Mouse (Mus musculus): ENCODE data around the gene Efcab9.
A peak's percentile ranks its signal among the peaks of the same experiment; 100 is the strongest.

Efcab9 gene

DNA sequence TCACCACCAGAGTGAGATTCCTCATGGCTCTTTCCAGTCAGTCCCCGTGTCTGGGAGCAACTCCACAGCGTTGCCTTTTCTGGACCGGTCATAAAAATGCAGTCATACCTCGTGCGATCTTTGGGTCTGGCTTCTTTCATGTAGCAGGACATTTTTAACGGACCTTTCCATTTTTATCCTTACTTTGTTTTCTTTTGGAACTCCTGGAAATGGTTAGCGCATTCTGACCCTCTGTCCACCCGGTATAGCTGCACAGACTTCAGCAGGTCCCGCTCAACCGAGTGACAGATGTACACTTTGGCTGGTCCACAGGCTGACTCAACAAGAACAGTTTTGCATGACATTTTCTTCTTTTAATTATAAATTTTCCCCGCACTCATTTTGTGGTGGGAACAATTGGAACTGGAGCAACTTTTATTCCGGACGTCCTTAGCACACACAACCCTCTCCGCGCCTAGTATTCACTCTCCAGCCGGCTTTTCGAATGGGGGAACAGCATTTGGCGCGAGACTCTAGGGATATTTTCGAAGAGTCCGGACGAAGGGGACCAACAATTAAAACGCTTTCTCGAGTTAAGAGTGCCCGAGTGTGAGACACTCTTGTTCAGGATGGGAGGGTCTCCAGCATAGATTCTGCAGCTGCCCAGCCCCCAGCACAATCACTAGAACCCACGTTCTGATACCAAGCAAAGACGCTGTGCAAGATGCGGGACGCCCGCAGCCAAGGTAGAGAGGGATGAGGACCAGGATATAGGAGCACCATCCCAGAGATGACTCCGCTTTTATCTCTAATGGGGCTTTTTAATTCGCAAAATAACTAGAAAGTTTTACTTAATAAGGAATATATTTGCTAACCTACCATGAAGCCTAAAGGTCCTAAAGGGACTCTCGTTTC lies at the start of gene Efcab9:
TSS of gene Efcab9 (minus strand) at position 211 of the 894 bp plus-strand sequence.
- DNase-seq: peak; percentile 33

DNA sequence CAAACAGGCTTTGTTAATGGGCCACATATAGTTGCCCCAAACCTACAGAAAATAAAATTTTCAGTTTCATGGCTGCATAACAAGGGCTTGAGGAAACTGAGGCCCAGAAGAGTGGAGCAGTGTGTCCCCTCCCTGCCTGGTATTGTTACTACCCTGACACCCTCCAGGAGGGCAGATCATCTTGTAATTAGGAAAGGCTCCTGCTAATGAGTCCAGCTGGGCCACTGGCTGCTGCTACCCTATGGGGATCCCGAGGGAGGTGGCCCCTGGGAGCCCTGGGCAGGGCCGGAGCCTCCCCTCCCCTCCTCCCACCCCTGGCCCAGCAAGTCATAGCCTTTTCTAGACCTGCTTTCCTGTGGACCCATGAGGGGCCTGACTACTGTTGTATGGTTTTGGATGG lies 49.1 kb upstream of the Efcab9 start:
- no peak for DNase-seq

DNA sequence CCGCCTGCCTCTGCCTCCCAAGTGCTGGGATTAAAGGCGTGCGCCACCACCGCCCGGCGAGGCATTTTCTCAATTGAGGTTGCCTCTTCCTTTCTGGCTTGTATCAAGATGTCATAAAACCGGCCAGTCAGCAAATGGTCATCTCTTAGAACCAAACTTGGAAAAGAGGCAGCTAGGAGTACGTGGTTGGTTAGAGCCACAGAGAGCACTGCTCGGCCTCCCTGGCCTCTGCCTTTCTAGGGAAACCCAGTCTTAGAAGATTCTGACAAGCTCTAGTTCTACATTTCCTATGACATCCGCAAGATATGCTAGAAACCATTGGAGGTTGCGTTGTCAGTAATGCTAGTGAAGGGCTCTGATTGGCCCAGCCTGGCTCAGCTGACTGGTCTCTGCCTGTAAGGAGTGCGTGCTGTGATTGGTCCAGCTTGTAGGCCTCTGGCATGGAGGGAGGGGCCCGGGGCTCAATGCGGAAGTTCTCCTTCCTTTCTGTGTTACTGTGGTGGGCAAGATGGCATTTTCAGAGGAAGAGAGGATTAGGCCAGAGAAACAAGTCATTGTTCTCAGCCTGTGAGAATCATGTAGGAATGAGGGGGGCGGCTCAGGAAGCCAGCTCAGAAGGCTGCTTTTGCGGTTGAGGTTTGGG lies 48.5 kb upstream of the Efcab9 start:
- peak; percentile 55 for DNase-seq

DNA sequence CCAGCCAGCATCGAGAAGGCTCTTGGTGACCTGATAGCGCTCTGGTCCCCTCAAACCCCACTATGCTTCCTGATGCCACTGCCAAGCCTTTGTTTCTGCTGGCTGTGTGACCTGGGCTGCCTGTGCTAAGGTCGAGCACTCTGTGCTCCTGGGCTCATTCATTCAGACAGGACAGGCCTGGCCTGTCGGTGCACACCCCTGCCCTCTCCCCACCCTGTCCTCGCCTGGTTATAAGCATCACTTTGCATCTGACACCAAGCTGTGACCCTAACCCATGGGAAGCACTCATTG lies 44.8 kb upstream of the Efcab9 start:
- no peak for DNase-seq

DNA sequence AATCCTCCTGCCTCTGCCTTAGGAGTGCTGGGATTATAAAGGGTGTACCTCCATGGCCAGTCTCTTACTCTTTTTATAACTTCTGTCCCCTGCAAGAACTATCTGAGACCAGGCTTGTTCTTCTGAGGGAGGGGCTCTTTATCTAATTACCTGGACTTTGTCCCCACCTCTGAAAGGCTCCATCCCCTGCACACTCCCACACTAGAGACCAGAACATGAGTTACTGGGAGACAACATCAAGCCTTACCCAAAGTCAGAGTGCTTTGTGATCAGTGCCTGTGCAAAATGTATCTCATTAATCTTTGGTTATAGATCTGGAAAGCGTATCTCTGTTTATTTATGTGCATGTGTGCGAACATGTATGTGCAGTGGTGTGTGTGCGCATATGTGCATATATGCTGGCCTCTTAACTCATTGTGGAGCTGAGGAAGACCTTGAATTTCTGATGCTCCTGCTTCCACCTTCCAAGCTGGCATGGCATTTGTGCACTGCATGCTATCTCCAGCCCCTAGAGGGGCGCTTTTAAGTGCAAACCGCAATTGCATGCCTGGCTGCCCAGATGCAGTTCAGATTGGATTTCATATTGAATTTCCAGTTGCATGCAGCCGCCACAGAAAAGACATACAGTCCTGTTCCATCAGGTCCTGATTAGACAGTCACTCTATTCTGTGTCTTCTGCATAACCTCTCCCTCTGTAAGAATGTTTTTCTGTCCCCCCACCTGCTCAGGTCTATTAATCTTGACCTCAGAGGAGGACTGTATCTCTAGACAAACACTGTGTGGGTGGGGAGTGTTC lies 44.3 kb upstream of the Efcab9 start:
- DNase-seq: peak; percentile 34

DNA sequence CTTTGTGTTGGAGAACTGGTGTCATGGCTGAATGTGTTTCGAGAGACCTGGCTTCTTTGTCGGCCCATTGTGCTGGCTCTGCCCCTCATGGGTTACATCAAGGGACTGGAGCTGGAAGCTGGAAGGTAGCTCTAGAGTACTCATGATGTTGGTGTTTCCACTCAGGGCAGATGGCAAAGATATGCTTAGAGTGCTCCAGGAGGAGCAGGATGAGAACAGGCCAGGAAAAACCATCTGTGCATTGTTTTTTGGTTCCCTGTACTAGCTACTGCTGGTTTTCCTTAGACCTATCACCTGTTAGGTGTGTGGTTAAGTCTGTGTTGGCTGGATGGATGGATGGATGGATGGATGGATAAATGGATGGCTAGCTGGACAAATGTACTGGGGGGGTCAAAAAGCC lies 41.8 kb upstream of the Efcab9 start:
- DNase-seq: no peak

DNA sequence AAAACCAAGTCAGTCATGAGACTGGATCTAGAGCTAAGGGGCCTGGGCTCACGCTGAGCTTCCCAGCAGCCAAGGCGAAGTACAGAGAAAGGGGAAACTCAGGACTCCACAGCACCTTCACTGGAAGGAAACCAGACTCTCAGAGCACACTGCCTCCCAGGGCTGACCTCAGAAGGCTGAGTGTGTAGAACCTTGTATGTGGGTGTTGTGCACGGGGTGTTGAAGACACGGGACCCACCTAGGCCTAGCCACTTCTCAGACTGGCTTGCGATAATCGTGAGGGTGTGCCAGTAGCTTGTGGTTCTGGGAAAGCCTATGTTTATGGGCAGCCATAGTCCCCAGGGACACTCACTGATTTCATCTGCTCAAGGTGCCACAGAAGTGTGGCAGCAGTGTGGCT lies 39.2 kb upstream of the Efcab9 start:
- no peak for DNase-seq

DNA sequence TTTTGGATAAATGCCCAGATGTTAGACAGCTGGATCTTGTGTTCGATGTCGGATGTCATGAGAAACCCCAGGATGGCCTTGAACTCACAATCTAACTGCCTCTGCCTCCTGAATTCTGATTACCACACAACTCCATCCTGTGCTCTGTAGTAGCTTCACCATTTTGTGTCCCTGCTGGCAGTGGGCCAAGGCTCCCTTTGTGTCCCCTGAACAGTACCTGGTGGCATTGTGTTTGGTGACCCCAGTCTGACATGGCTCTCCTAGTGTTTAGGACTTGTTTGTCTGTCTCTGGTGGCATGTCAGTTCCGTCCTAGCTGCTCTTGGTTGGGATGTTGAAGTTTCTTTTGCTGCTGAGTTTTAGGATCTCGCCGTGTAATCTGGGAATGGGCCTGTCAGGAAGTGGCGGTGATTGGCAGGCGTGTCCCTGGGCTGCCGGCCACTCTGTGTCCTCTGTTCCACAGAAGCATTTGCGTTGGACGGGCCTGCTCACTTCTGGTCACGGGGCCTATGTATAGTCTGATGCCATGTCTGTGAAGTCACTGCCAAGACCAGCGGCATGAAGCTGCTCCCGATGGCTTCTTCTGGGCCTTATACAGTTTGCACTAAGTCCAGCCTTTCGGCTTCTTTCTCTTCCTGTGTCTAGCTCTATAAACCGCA lies 36.9 kb upstream of the Efcab9 start:
- DNase-seq: no peak

DNA sequence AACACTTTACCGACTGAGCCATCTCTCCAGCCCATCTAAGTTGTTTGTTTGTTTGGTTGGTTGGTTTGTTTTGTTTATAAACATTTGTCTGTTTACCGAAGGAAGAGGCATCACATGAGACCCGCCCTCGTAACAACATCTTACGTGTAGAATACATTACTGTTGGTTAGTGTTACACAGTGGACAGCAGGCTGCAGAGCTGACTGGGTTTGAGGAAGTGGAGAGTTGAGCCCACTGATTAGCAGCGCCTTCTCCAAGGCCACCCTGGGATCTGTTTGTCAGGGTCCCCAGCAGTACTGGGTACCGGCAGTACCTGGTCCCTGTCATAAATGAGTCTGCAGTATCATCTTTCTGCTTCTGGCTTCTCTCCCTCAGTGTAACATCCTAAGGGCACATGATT lies 36.2 kb upstream of the Efcab9 start:
- DNase-seq: no peak

DNA sequence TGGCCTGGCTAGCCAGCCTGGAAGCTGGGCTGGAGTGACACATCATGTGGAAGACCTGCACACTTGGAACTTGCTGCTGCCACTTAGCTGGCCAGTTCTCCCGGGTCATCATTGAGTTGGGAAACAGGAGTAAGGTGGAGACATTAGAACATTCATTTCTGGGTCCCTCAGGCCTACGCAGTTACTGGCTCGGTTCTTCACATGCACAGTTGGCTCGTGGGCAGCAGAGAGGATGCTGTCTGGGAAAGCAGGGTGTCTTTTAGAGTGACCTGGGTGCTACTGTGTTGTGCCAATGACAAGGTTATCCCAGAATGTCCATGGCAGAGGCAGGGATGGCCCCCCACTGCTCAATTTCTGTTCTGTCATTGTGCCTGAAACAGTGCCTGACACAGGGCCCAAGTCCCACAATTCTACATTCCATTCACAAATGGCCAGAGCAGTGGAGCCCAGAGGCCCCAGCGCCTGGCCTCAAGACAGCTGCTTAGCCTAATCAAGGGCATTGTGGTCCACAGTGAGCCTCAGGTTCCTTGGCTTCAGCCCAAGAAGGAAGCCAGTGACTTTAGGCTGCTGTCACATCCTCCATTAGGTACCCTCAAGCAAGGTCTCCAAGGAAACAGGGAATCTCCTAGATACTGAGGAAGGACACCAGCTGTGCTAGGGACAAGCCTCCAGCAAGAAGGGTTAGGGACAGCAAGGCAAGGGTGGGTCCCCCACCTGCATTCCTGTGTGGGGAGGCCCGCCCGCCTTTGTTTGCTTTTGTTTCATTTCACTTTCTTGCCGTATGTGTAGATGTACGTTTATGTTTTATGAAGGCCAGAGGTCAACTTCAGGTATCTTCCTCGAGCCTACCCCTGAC lies 35.3 kb upstream of the Efcab9 start:
- no peak for DNase-seq

DNA sequence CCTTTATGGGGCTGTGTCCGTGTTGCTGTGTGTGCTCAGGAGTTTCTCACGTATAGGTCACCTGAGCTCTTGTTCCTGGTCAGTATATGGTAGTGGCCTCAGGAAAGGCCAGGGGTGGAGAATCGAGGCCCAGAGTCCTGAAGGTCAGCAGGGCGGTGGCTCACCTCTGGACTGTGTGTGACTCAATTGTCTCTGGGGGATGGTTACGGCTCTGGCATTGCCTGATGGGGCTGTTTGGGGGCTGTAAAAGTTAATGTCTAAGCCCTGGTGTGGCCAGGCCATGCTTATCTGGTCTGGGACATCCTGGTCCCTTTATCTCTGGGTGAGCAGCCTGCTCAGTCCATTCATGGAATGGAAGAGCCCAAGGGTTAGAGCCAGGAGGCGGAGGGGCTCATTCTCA lies 34.3 kb upstream of the Efcab9 start:
- DNase-seq: no peak

DNA sequence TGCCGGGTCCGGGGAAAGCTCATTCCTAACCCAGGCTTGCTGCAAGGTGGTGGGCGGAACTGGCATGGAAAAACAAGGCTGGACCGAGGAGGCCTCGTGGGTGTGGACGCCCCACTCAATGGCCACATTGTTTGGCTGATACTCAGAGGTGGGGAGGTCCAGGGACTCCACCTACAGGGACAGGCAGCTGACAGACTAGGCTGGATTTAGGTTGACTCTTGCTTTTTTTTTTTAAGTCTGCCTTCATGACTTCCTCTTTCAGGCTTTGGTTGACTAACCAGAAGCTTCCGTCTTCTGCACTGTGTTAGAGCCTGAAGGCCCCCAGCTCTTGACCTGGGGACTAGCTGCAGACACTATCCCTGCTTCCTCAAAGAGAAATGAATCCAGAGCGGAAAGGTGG lies 33.2 kb upstream of the Efcab9 start:
- DNase-seq: no peak

DNA sequence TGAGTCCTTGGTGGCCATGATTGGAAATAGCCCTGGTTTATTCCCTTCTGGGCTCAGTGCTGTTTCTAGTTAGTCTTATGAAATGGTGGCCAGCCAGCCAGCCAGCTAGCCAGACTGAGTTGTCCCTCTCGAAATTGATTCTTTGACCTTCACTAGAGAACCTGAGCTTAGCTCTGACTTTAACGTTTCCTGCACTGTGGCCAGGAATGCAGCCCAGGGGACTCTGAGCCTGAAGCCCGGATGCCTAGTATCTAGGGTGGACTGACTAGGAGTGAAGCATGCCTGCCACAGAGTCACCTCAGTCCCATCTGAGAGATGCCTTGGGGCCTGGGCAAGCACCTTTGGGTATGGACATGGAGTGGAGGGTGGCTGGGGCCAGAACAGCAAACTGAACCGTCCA lies 32.7 kb upstream of the Efcab9 start:
- DNase-seq: no peak

DNA sequence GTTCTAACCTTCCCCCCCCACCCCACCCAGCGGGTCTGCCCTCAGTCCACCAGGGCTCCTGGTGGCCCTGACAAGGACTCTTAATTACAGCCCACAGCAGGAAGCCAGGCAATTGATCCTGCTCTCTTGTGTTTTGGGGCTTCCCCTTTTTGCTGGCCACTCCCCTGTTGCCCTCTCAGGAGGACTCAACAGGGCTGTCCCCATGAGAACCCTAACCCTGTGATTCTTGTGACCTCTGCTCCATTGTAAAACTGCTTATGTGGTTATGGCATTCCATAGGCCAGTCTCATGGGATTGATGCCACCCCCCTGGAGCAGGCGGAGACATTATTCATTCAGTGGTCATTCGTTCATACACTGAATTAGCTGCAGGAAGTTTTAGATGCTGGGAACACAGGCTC lies 31.8 kb upstream of the Efcab9 start:
- DNase-seq: no peak

DNA sequence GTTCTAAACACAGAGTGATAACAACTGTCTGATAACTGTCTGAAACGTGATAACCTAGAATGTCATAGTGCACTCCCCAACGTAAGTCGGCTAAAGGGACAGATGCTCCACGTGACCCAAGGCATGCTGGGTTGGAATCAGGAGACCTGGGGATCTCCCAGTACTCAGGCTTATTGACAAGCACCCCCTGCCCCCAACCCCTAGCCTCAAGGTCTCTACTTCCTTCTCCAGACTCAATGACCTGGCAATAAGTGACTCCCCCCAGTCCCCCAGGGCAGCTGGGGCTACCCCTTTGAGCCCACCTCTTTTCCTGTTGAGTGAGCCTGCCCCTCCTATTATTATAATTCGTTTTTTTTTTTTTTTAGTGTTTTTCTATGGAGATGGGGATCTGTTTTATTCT lies 30.8 kb upstream of the Efcab9 start:
- DNase-seq: peak; percentile 34

DNA sequence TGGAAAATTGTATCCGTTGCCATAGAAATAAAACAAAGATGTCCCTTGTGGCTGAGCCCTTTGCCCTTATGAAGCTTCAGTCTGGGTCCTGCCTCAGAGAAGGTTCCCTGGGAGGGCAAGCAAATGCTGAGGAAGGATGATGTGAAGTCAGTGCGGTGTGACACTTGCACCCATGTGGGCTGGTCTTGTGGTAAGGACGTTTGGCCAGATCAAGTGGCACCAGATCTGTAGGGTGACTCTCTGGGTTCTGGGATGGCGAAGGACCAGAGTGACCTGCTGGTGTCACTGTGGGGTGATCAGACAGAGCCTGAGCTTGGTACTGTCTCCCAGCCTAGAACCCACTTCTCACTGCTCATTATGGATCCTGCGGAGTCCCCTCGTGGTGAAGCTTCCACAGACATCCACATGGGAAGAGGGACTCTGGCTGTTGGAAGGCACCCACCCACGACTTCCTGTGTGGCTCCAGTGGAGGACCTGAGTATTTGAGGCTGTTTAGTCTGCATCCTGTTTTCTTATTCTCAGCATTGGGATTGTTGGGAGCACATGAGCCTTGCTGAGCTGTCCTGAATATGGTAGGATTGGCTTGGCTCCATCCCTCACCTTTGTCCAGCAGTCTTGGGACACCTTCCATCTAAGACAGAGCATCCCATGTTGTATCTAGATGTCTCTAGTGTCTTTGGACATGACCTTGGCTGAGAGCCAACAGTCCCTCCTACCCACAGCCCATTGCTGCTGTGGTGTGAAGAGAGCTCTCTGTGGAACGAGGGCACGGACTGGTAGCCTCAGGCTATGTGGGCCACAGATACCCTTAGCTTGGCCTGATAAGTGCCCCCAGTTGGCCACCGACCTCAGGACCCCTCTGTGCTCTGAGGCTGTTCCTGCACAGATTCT lies 29.8 kb upstream of the Efcab9 start:
- peak; percentile 35 for DNase-seq

DNA sequence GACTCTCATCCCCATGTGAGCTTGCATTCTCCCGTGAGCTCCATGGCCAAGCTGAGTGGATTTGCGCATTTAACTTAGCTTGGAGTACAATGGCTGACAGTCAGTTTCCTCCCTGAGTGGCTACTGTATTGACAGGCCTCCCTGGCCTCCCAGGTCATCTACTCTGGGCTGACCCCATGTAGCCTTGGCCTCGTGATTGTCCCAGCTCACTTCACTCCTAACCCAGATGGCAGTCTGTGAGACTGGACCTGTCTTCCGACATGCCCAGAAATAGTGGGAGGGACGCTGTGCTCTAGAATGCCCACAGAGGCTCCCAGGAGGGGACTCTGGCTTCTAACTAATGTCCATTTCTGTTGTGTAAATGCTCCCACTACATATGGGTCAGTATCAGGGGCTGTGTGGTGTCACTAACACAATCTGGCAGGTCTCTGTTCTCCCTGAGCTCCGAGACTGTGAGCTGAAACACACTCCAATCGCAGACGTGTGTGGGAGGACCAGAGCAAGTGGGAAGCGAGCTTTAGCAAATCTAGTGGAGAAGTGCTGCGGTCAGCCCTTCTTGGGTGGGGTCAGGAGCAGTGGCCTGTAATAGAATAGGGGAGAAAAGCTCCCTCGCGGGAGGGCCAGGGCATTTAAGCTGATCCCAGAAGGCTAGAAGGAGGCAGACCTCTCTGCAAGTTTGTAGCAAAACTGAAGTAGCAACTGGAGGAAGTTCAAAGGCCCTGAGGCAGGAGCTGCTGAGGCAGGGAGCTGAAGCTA lies 28.3 kb upstream of the Efcab9 start:
- DNase-seq: no peak

DNA sequence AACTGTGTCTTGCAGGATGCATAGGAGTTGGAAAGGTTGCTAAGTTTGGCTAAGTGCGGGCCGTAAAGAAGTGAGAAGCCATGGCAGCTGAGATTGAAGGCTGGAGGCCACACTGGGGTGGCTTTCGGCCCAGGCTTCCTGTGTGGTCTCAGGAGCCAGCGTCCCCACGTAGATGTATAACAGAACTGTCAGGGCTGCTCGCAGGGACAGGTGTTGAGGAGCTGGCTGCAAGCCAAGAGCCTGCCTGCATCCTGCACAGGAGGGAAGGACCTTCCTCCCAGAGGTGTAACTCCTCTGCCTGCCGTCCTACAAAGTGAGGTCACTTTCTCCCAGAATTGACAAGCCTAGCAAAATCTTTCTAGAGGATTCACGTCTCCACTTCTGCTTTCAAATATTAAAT lies 26.8 kb upstream of the Efcab9 start:
- no peak for DNase-seq

DNA sequence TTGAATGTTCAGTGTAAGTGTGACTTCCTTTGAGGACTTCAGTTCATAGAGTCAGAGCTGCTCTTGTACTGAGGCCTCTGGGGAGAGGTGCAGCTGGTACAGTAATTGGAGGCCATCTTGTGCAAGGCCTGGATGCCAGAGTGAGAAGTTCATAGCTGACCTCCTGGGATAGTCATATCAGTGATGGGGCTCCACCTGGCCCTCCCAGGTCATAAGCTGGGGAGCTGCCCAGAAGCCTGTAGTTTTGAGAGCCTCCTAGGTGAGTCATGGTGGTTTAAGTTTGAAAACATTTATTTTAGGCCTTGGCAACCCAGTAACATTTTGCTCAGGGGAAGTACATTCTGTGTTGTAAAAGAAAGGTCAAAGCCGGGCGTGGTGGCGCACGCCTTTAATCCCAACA lies 26.1 kb upstream of the Efcab9 start:
- DNase-seq: no peak

DNA sequence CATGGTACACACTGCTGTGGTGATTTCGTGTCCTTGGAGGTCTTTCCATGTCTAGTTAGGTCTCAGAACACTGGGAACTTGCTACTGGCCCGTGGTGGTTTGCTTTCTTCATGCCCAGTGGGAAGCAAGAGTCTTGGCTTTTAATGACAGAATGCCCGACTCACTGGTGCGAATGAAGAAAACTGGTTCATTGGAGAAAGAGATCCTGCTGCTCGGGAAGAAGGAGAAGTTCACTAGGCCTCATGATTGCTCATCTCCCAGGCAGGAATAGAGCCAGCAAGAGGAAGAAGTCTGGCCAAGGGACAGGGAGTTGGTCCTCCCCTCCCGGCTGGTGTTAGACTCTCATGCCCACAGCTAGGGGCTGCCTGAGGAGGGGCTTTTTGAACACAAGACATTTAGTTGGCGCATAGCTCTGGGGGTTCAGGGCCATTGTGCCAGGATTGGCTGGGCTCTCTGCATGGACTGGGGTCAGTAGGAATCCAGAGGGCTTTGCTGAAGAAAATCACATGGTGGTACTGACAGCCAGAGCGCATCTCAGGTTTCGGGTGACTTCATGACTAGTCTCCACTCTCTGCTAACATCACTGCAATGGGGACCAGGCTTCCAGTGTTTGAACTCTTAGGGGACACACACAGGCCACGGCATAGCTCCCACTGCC lies 24.6 kb upstream of the Efcab9 start:
- DNase-seq: no peak

Data from retina, postnatal 1 day (tissue).